Mouse (Mus musculus): ENCODE results near the gene Jund.

DNA sequence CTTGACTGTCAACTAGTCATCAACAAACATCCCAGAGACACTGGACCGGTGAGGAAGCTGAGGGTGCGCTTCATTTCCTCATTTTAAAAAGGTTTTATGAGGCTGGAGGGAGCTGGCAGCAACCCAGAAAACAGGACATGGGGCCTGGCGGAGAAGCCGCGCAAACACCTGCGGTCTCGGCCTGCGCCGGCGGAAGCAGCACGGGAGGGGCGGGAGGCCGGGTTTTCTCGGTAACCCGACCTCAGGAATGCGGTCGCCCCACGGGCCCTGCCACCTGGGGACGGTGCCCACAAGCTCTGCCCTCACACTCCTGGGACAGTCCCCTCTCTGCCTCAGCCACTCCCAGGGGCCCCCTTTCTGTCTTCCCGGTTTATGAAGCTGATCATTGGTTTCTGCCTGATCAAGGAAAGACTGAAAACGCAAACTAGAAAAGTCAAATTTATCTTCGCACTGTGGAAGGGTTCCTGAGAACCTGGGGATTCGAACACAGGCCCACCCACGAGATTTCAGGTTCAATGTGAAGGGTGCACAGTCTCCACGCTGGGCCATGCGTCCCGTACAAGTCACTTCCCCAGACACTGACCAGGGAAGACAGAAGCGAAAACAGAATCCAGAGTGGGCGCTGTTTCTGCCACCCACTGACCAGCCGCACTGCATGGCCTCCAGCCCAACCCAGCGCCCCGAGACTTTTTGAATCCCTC lies 3.3 kb upstream of the Jund start:
- no peak for TF ChIP-seq CTCF (IDR thresholded peaks at IDR 0.05; ENCODE audit: low read depth, low read length)
- no peak for TF ChIP-seq POLR2A (IDR thresholded peaks at IDR 0.05; ENCODE audit: borderline replicate concordance, low read depth, low read length)

Measured in bone marrow macrophage, adult 2 months (primary cell).